Mouse (Mus musculus): Measurements from ENCODE around the gene Snx21. TPM values are rescaled to one million over a fixed set of nuclear protein-coding genes. Genes with fewer than 3 reads are reported as not detected.
A peak's percentile ranks its signal among the peaks of the same experiment; 100 is the strongest.

The Snx21 gene
- polyA plus RNA-seq, 1 experiment from 2014 or later, result 9.9 TPM

GRCm38 (mm10) chr2:164832748-164833301 is 47.2 kb downstream of the Snx21 start, which contains the start of gene Ctsa:
Gene Ctsa (plus strand): TSS chr2:164832873.
- DNase-seq (ENCODE audit: low spot score) (peak; percentile 75), ATAC-seq (ENCODE audit: insufficient number of reproducible peaks, low FRiP score, low TSS enrichment, low read depth) (peak; percentile 27)
- WGBS, result 1% methylated on average over 35 of the region's 35 CpGs
- peak within 1 kb of the TSS; percentile 99 for H3K4me2 ChIP-seq (ENCODE audit: low read depth, severe bottlenecking)
- no peaks in the 10 kb centered on the region for H3K9me3 ChIP-seq (ENCODE audit: control insufficient read depth, low read length)
- H3K4me3 ChIP-seq (ENCODE audit: low read depth, low read length), result peak within 1 kb of the TSS; percentile 67
- peaks cover 8% of the 10 kb centered on the region for H3K4me1 ChIP-seq (ENCODE audit: control insufficient read depth, insufficient read depth, low read length)
- H3K27me3 ChIP-seq (ENCODE audit: control insufficient read depth, insufficient read depth, low read length), result no peaks in the 10 kb centered on the region
- 0 out of 2 replicates have a peak within 1 kb of the TSS, but pooled peaks have one; percentile 36 for H3K27ac ChIP-seq (replicated peaks; ENCODE audit: low read depth, low read length)
- peaks cover under 1% of the 10 kb centered on the region; the same call in 1 of the 2 replicates for H3K36me3 ChIP-seq (ENCODE audit: control insufficient read depth, insufficient read depth, low read length)
- H3K9ac ChIP-seq (ENCODE audit: low read length), result peak within 1 kb of the TSS; percentile 85

GRCm38 (mm10) chr2:164833314-164833959 is 47.8 kb downstream of the Snx21 start, which contains the start of gene Neurl2:
Gene Neurl2 (minus strand): TSS chr2:164833456.
- DNase-seq (ENCODE audit: low spot score), result peak; percentile 98
- H3K9ac ChIP-seq (ENCODE audit: low read length), result peak within 1 kb of the TSS; percentile 85
- no peaks in the 10 kb centered on the region for H3K9me3 ChIP-seq (ENCODE audit: control insufficient read depth, low read length)
- peak within 1 kb of the TSS; percentile 99 for H3K4me2 ChIP-seq (ENCODE audit: low read depth, severe bottlenecking)
- no peaks in the 10 kb centered on the region for H3K27me3 ChIP-seq (ENCODE audit: control insufficient read depth, insufficient read depth, low read length)
- H3K4me1 ChIP-seq (ENCODE audit: control insufficient read depth, insufficient read depth, low read length), result peaks cover 8% of the 10 kb centered on the region
- H3K36me3 ChIP-seq (ENCODE audit: control insufficient read depth, insufficient read depth, low read length), result peaks cover 3% of the 10 kb centered on the region; the same call in 1 of the 2 replicates
- H3K27ac ChIP-seq (replicated peaks; ENCODE audit: low read depth, low read length), result 0 out of 2 replicates have a peak within 1 kb of the TSS, but pooled peaks have one; percentile 36
- under 1% methylated on average over 31 of the region's 31 CpGs for WGBS
- peak; percentile 51; the same call in 1 of the 2 replicates for ATAC-seq (ENCODE audit: insufficient number of reproducible peaks, low FRiP score, low TSS enrichment, low read depth)
- peak within 1 kb of the TSS; percentile 67 for H3K4me3 ChIP-seq (ENCODE audit: low read depth, low read length)

- ATAC-seq (ENCODE audit: insufficient number of reproducible peaks, low FRiP score, low TSS enrichment, low read depth), result no peak
These were observed 48.9 kb downstream of the Snx21 start for GRCm38 (mm10) chr2:164834531-164834930.

GRCm38 (mm10) chr2:164835164-164835563 is 49.5 kb downstream of the Snx21 start:
- Histone ChIP-seq H3K27me3 (ENCODE audit: control insufficient read depth, insufficient read depth, low read length) (no peaks in the 10 kb centered on the region), H3K4me3 (ENCODE audit: low read depth, low read length) (no peak overlapping the region), H3K27ac (replicated peaks; ENCODE audit: low read depth, low read length) (no peak overlapping the region), H3K9me3 (ENCODE audit: control insufficient read depth, low read length) (no peaks in the 10 kb centered on the region), H3K4me2 (ENCODE audit: low read depth, severe bottlenecking) (no peak overlapping the region), H3K4me1 (ENCODE audit: control insufficient read depth, insufficient read depth, low read length) (peaks cover 8% of the 10 kb centered on the region), H3K9ac (ENCODE audit: low read length) (no peak overlapping the region), H3K36me3 (ENCODE audit: control insufficient read depth, insufficient read depth, low read length) (peaks cover 11% of the 10 kb centered on the region)
- ATAC-seq (ENCODE audit: insufficient number of reproducible peaks, low FRiP score, low TSS enrichment, low read depth), result no peak
- no peak for DNase-seq (ENCODE audit: low spot score)
- 97% methylated on average over 4 of the region's 4 CpGs for WGBS

More at GRCm38 (mm10) chr2:164834531-164834930, 48.9 kb downstream of the Snx21 start:
- H3K36me3 ChIP-seq (ENCODE audit: control insufficient read depth, insufficient read depth, low read length), result peaks cover 9% of the 10 kb centered on the region
- WGBS, result 50% methylated on average over 8 of the region's 8 CpGs
- H3K4me1 ChIP-seq (ENCODE audit: control insufficient read depth, insufficient read depth, low read length), result peaks cover 8% of the 10 kb centered on the region
- H3K4me3 ChIP-seq (ENCODE audit: low read depth, low read length), result peak overlapping the region; percentile 67
- peak overlapping the region; percentile 99 for H3K4me2 ChIP-seq (ENCODE audit: low read depth, severe bottlenecking)
- no peaks in the 10 kb centered on the region for H3K27me3 ChIP-seq (ENCODE audit: control insufficient read depth, insufficient read depth, low read length)
- no peaks in the 10 kb centered on the region for H3K9me3 ChIP-seq (ENCODE audit: control insufficient read depth, low read length)
- H3K9ac ChIP-seq (ENCODE audit: low read length), result peak overlapping the region; percentile 85; the same call in 1 of the 2 replicates
- no peak for DNase-seq (ENCODE audit: low spot score)
- H3K27ac ChIP-seq (replicated peaks; ENCODE audit: low read depth, low read length), result no peak overlapping the region

Other genes starting within 250 kb of the Snx21 start
- 38.7 and 38.9 TPM in 2 replicates for gene Wfdc2, start 223.4 kb upstream of the Snx21 start, polyA plus RNA-seq (2014; fragmentation: Nextera tagmentation; extraction: Ambion mirVana)
- gene Spint3, start 212.4 kb upstream of the Snx21 start, polyA plus RNA-seq (2014; fragmentation: Nextera tagmentation; extraction: Ambion mirVana), result not detected in 2 replicates
- not detected in 2 replicates for gene Wfdc6a, start 200.4 kb upstream of the Snx21 start, polyA plus RNA-seq (2014; fragmentation: Nextera tagmentation; extraction: Ambion mirVana)
- gene Eppin, start 192.2 kb upstream of the Snx21 start, polyA plus RNA-seq (2014; fragmentation: Nextera tagmentation; extraction: Ambion mirVana), result not detected in 2 replicates
- gene Wfdc6b, start 172.3 kb upstream of the Snx21 start, polyA plus RNA-seq (2014; fragmentation: Nextera tagmentation; extraction: Ambion mirVana), result not detected in 2 replicates
- not detected in 2 replicates for gene Wfdc8, start 172.2 kb upstream of the Snx21 start, polyA plus RNA-seq (2014; fragmentation: Nextera tagmentation; extraction: Ambion mirVana)
- gene Wfdc16, start 147.0 kb upstream of the Snx21 start, polyA plus RNA-seq (2014; fragmentation: Nextera tagmentation; extraction: Ambion mirVana), result not detected in 2 replicates
- not detected in 2 replicates for gene Wfdc10, start 129.8 kb upstream of the Snx21 start, polyA plus RNA-seq (2014; fragmentation: Nextera tagmentation; extraction: Ambion mirVana)
- not detected in 2 replicates for gene Wfdc9, start 129.2 kb upstream of the Snx21 start, polyA plus RNA-seq (2014; fragmentation: Nextera tagmentation; extraction: Ambion mirVana)
- gene Wfdc11, start 111.7 kb upstream of the Snx21 start, polyA plus RNA-seq (2014; fragmentation: Nextera tagmentation; extraction: Ambion mirVana), result not detected in 2 replicates
- 0.60 TPM in 1 of 2 replicates, not detected in the other for gene Wfdc13, start 100.7 kb upstream of the Snx21 start, polyA plus RNA-seq (2014; fragmentation: Nextera tagmentation; extraction: Ambion mirVana)
- gene Spint4, start 87.3 kb upstream of the Snx21 start, polyA plus RNA-seq (2014; fragmentation: Nextera tagmentation; extraction: Ambion mirVana), result not detected in 2 replicates
- gene Spint5, start 70.5 kb upstream of the Snx21 start, polyA plus RNA-seq (2014; fragmentation: Nextera tagmentation; extraction: Ambion mirVana), result not detected in 2 replicates
- 0.55 and 1.0 TPM in 2 replicates for gene Wfdc3, start 39.9 kb upstream of the Snx21 start, polyA plus RNA-seq (2014; fragmentation: Nextera tagmentation; extraction: Ambion mirVana)
- gene Dnttip1, start 39.8 kb upstream of the Snx21 start, polyA plus RNA-seq (2014; fragmentation: Nextera tagmentation; extraction: Ambion mirVana), result 87.0 and 96.4 TPM in 2 replicates
- 634 and 636 TPM in 2 replicates for gene Ube2c, start 15.9 kb upstream of the Snx21 start, polyA plus RNA-seq (2014; fragmentation: Nextera tagmentation; extraction: Ambion mirVana)
- gene Tnnc2, start 5.9 kb upstream of the Snx21 start, polyA plus RNA-seq (2014; fragmentation: Nextera tagmentation; extraction: Ambion mirVana), result 13.8 and 14.6 TPM in 2 replicates
- 12.0 and 12.3 TPM in 2 replicates for gene Acot8, start 19.1 kb downstream of the Snx21 start, polyA plus RNA-seq (2014; fragmentation: Nextera tagmentation; extraction: Ambion mirVana)
- gene Zswim3, start 19.3 kb downstream of the Snx21 start, polyA plus RNA-seq (2014; fragmentation: Nextera tagmentation; extraction: Ambion mirVana), result 11.0 and 11.8 TPM in 2 replicates
- gene Zswim1, start 36.9 kb downstream of the Snx21 start, polyA plus RNA-seq (2014; fragmentation: Nextera tagmentation; extraction: Ambion mirVana), result 22.3 and 22.4 TPM in 2 replicates
- gene Spata25, start 42.7 kb downstream of the Snx21 start, polyA plus RNA-seq (2014; fragmentation: Nextera tagmentation; extraction: Ambion mirVana), result not detected in 2 replicates
- 95.8 and 104 TPM in 2 replicates for gene Ctsa, start 47.0 kb downstream of the Snx21 start, polyA plus RNA-seq (2014; fragmentation: Nextera tagmentation; extraction: Ambion mirVana)
- gene Neurl2, start 47.6 kb downstream of the Snx21 start, polyA plus RNA-seq (2014; fragmentation: Nextera tagmentation; extraction: Ambion mirVana), result 5.9 and 6.1 TPM in 2 replicates
- 22.9 and 25.1 TPM in 2 replicates for gene Pltp, start 71.9 kb downstream of the Snx21 start, polyA plus RNA-seq (2014; fragmentation: Nextera tagmentation; extraction: Ambion mirVana)
- 71.5 and 76.6 TPM in 2 replicates for gene Pcif1, start 93.5 kb downstream of the Snx21 start, polyA plus RNA-seq (2014; fragmentation: Nextera tagmentation; extraction: Ambion mirVana)
- 12.1 and 16.3 TPM in 2 replicates for gene Zfp335, start 125.9 kb downstream of the Snx21 start, polyA plus RNA-seq (2014; fragmentation: Nextera tagmentation; extraction: Ambion mirVana)
- gene Mmp9, start 155.0 kb downstream of the Snx21 start, polyA plus RNA-seq (2014; fragmentation: Nextera tagmentation; extraction: Ambion mirVana), result 0.21 and 0.47 TPM in 2 replicates
- 0.87 and 0.92 TPM in 2 replicates for gene Slc12a5, start 175.0 kb downstream of the Snx21 start, polyA plus RNA-seq (2014; fragmentation: Nextera tagmentation; extraction: Ambion mirVana)
- gene Ncoa5, start 249.0 kb downstream of the Snx21 start, polyA plus RNA-seq (2014; fragmentation: Nextera tagmentation; extraction: Ambion mirVana), result 81.2 and 85.2 TPM in 2 replicates

Data from limb, embryonic 11.5 days (tissue).